Mouse (Mus musculus) midbrain, embryonic 14.5 days (tissue): ENCODE measurements around the gene Erich6. TPM values are rescaled to one million over a fixed set of nuclear protein-coding genes. Genes with fewer than 3 reads are reported as not detected.
A peak's percentile ranks its signal among the peaks of the same experiment; 100 is the strongest.

Experiments used
- ATAC-seq: fragments of 200-750 bp; cut with Nextera tagmentation; 2 replicates; pipeline ENCODE4 v1.8.0; 2017; ENCODE audit warnings: moderate number of reproducible peaks, moderate library complexity; ENCODE audit not compliant: low FRiP score, low TSS enrichment
- DNase-seq: peaks from one replicate; pipeline ENCODE4 v3.0.0-alpha.2; 2015
- H3K27ac ChIP-seq: fragments of 300-500 bp; sonication (generic); replicated peaks from 2 replicates; pipeline ENCODE4 v1.5.1; 2014; ENCODE audit warnings: mild to moderate bottlenecking, low read depth, low read length, moderate library complexity
- H3K27me3 ChIP-seq: fragments of 300-500 bp; sonication (generic); 2 replicates; pipeline ENCODE4 v1.6.1; 2014; ENCODE audit warnings: low read length, control low read depth, mixed read lengths; ENCODE audit not compliant: control insufficient read depth, insufficient read depth
- H3K36me3 ChIP-seq: fragments of 300-500 bp; sonication (generic); 2 replicates; pipeline ENCODE4 v1.6.1; 2014; ENCODE audit warnings: low read length, control low read depth; ENCODE audit not compliant: control insufficient read depth, insufficient read depth
- H3K4me1 ChIP-seq: fragments of 300-500 bp; sonication (generic); 2 replicates; pipeline ENCODE4 v1.6.1; 2014; ENCODE audit warnings: mild to moderate bottlenecking, antibody characterized with exemption, low read length, control low read depth; ENCODE audit not compliant: control insufficient read depth, insufficient read depth
- H3K4me2 ChIP-seq: fragments of 300-500 bp; sonication (generic); 2 replicates; pipeline ENCODE4 v1.6.1; 2014; ENCODE audit warnings: mild to moderate bottlenecking, low read length, moderate library complexity
- H3K4me3 ChIP-seq: fragments of 300-500 bp; sonication (generic); replicated peaks from 2 replicates; pipeline ENCODE4 v1.5.1; 2014; ENCODE audit warnings: low read depth, low read length
- H3K9ac ChIP-seq: fragments of 300-500 bp; sonication (generic); replicated peaks from 2 replicates; pipeline ENCODE4 v1.6.1; 2014; ENCODE audit warnings: mild to moderate bottlenecking, low read length, moderate library complexity
- H3K9me3 ChIP-seq: fragments of 300-500 bp; sonication (generic); 2 replicates; pipeline ENCODE4 v1.6.1; 2016; ENCODE audit warnings: low read length, control low read depth, mixed read lengths; ENCODE audit not compliant: control insufficient read depth
- WGBS: fragments of 180-500 bp; shearing (Covaris S2); extraction: QIAGEN DNeasy Blood & Tissue Kit; methylation state at CpG from one replicate; pipeline ENCODE4 v1.1.7; 2014; 5-methylcytosine and 5-hydroxymethylcytosine counted together
- polyA plus RNA-seq: library from polyadenylated mRNA; unstranded; fragments of >200 nt; fragmentation: Nextera tagmentation; extraction: Ambion mirVana; gene quantifications from 2 replicates; pipeline ENCODE4 v1.2.1, GENCODE M21; 2014

The Erich6 gene
- polyA plus RNA-seq, 1 experiment from 2014 or later: 0.41 TPM

DNA sequence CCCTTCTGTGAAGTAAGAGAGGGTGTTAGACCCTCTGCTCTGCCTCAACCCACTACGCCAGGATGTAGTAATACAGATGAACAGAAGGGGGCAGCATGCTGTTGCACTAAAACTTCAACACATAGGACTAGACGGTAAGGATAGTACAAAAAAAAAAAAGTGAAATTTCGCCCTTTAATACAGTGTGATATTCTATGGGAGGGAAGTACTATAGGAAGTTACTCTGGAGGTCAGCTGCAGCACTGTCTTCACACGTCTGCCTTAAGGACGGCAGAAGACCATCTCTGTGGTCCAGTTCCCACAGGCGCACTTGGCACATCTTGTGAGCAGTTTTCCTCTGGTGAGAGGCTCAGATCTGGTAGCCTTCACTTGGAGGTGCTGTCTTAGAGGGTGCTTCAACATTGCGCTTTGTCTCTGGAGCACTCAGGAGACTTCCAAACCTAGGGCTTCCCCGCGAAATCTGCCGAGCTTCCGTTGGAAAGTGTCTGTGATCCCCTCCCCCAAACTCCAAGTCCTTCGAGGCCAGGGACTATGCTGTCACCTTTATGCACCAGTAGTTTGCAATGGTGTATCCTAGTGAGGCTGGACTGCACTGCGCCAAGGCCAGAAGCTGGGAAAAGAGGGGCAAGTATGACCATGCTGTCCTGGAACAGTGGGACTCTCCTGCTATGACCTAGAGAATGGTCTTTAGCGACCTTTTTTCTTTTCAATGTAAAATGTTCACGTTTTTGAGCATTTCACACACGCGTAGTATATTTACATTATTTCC lies 18.5 kb upstream of the Erich6 start:
- 50% methylated on average over 17 of the region's 17 CpGs for WGBS
- ATAC-seq: peak; percentile 75
- no peaks in the 10 kb centered on the region for H3K9me3 ChIP-seq
- no peaks in the 10 kb centered on the region for H3K27me3 ChIP-seq
- H3K36me3 ChIP-seq: no peaks in the 10 kb centered on the region
- no peaks in the 10 kb centered on the region for H3K4me1 ChIP-seq
- no peak overlapping the region for H3K4me2 ChIP-seq
- no peak overlapping the region for H3K27ac ChIP-seq
- no peak overlapping the region for H3K9ac ChIP-seq
- DNase-seq: peak; percentile 88
- H3K4me3 ChIP-seq: no peak overlapping the region

DNA sequence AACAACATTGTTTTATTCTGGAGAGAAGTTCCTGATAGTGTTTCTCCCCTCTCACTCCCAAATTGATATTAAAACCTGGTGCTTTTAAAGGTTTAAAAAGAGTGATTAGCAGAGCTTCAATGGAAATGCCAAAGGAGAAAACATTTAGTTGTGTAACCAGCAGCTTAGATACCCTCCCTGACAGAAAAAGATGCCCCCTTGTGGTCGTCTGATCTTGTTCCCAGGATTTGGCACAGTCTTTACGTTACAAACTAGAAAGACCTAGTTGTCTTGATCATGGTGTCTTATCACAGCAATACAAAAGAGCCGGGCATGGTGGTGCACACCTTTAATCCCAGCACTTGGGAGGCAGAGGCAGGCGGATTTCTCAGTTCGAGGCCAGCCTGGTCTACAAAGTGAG lies 16.9 kb upstream of the Erich6 start:
- H3K4me3 ChIP-seq: no peak overlapping the region
- H3K4me2 ChIP-seq: no peak overlapping the region
- DNase-seq (peak; percentile 49), ATAC-seq (no peak)
- 71% methylated on average over 5 of the region's 5 CpGs for WGBS
- no peaks in the 10 kb centered on the region for H3K27me3 ChIP-seq
- H3K4me1 ChIP-seq: no peaks in the 10 kb centered on the region
- H3K9ac ChIP-seq: no peak overlapping the region
- no peaks in the 10 kb centered on the region for H3K36me3 ChIP-seq
- H3K9me3 ChIP-seq: no peaks in the 10 kb centered on the region
- no peak overlapping the region for H3K27ac ChIP-seq

DNA sequence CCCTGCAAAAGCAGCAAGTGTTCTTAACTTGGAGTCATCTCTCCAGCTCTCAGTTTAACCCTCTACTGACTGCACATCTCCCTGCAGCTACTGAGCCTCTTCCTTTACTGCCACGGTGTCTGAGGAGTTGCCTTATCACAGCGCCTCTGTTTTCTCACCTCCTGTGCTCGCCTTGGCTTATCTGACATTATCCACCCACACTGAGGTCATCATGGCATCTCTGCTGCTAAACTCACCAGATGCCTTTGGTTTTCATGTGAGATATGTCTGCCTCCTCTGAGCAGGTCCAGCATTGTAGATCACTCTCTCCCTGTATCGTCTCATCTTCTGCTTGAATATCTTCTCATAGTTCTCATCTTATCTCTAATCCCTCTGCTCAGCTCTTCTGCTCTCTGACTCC lies 13.3 kb upstream of the Erich6 start:
- no peak overlapping the region for H3K4me3 ChIP-seq
- no peak overlapping the region for H3K4me2 ChIP-seq
- ATAC-seq (no peak), DNase-seq (no peak)
- H3K27ac ChIP-seq: no peak overlapping the region
- H3K9ac ChIP-seq: no peak overlapping the region
- no peaks in the 10 kb centered on the region for H3K36me3 ChIP-seq
- H3K9me3 ChIP-seq: no peaks in the 10 kb centered on the region
- H3K27me3 ChIP-seq: no peaks in the 10 kb centered on the region
- WGBS: 86% methylated on average over 4 of the region's 4 CpGs
- H3K4me1 ChIP-seq: no peaks in the 10 kb centered on the region

DNA sequence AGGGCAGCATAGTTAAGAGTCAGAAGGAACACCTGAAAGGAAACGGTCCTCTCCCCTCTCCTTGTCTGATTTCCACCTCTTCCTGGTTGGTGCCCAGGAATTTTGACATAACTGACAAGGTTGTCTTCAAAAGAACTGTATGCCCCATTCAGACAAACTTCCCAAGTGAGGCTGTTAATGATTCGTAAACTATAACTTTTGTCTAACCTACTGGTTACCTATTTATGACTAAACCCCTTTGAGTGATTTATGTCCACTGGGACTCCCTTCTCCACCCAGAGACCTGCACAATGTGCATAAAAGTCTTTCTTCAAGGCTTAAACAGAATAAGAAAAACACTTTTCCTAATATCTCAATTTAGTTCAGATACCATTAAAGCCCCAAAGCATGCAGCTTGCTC lies 10.2 kb upstream of the Erich6 start:
- H3K4me2 ChIP-seq: no peak overlapping the region
- H3K4me3 ChIP-seq: no peak overlapping the region
- H3K9me3 ChIP-seq: no peaks in the 10 kb centered on the region
- no peaks in the 10 kb centered on the region for H3K27me3 ChIP-seq
- no peak overlapping the region for H3K27ac ChIP-seq
- H3K36me3 ChIP-seq: no peaks in the 10 kb centered on the region
- DNase-seq (no peak), ATAC-seq (no peak)
- no peaks in the 10 kb centered on the region for H3K4me1 ChIP-seq
- WGBS: 84% methylated on average over 2 of the region's 2 CpGs
- H3K9ac ChIP-seq: no peak overlapping the region

DNA sequence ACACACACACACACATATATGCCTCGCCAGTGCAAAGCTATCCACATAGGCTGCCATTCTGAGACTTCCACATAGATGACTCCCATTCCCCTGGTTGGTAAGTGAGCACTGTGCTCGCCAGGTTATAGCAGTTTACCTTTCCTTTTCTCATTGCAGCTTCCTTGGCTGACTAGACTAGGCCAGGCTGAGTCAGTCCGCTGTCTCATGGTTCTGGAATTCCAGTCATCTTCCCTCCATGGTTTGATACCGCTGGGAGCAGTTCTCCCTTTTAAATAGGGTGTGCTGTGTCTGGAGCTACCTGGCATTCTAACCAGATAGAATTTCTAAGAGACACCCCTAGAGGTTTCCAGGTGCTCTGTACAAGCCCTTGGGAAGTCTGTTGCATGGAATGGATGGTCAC lies 9.2 kb upstream of the Erich6 start:
- 84% methylated on average over 4 of the region's 4 CpGs for WGBS
- Histone ChIP-seq H3K9ac (no peak overlapping the region), H3K9me3 (no peaks in the 10 kb centered on the region), H3K4me1 (no peaks in the 10 kb centered on the region), H3K27me3 (no peaks in the 10 kb centered on the region), H3K4me2 (no peak overlapping the region), H3K4me3 (no peak overlapping the region), H3K36me3 (no peaks in the 10 kb centered on the region), H3K27ac (no peak overlapping the region)
- ATAC-seq (no peak), DNase-seq (no peak)

DNA sequence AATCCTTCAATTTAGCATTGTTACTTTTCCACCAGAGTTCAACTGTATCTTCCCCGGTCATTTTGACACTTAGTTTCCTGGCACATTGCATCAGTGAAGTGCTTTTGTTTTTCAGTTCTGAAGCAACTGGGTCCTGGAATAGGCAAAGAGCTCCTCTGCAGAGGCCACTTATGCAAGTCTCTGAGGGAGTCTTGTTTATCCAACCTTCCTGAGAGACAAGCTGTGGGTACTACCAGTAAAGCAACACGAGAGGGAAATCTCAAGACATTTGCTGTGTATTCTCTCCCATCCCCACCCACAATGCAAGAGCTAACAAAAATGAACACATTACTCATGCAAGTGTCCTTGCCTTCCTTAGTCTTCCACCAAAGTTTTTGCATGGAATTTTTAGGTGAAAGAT lies 5.3 kb downstream of the Erich6 start:
- Histone ChIP-seq H3K4me1 (no peaks in the 10 kb centered on the region), H3K4me2 (no peak overlapping the region), H3K27me3 (no peaks in the 10 kb centered on the region), H3K9ac (no peak overlapping the region), H3K4me3 (no peak overlapping the region), H3K27ac (no peak overlapping the region), H3K9me3 (no peaks in the 10 kb centered on the region), H3K36me3 (no peaks in the 10 kb centered on the region)
- ATAC-seq: no peak
- WGBS: 91% methylated on average over 2 of the region's 2 CpGs
- no peak for DNase-seq

DNA sequence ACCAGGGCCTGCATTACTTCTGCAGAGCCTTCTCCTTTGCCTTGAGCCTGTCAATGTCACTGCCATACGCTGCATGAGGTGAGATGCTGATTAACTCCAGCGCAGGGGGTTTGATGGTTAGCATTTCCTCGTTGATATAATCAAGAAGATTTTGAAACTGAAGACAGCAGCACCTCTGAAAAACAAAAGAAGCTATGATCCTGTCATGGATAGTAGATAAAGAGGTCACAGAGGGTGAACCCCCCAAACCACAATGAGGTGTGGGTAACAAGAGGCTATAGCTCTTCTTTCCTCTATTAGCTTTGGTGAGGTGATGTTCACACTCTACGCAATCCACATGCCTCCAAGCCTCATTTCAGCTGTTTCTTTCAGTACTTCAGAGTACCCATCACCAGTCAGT lies 12.0 kb downstream of the Erich6 start:
- no peaks in the 10 kb centered on the region for H3K9me3 ChIP-seq
- H3K4me3 ChIP-seq: no peak overlapping the region
- H3K9ac ChIP-seq: no peak overlapping the region
- no peaks in the 10 kb centered on the region for H3K27me3 ChIP-seq
- no peak overlapping the region for H3K4me2 ChIP-seq
- 94% methylated on average over 4 of the region's 4 CpGs for WGBS
- H3K27ac ChIP-seq: no peak overlapping the region
- ATAC-seq: no peak
- no peaks in the 10 kb centered on the region for H3K36me3 ChIP-seq
- H3K4me1 ChIP-seq: no peaks in the 10 kb centered on the region
- DNase-seq: no peak

DNA sequence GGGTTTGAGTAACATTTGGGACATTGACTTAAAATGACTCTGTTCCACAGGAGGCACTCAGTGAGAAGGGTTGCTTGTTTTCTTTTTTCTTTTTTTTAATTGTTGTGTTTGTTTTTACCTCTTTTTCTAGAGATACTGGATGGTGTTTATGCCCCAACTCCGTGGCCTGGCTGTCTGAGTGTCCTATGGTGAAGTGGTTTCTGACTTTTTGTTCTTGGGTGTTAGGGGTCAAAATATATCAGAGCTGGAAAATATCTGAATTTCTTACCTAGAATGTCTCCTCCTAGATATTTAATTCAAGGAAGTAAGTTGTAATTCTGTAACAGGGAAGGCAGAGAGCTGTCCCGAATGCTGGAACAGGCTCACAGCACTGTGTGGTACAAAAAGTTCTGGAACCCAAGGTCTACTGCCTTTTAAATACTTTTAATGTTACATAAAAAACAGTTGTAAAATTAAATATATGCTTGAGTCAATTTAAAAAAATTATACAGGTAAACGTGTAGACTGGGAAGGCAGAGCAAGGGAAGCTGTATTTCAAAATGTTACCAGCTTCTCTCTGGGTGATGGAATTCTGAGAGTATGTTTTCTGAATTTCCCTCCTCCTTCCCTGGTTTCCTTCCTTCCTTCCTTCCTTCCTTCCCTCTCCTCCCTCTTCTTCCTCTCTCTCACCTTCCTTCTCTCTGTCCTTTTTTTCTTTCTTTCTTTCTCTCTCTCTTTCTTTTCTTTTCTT lies 14.2 kb downstream of the Erich6 start:
- no peaks in the 10 kb centered on the region for H3K4me1 ChIP-seq
- H3K4me3 ChIP-seq: no peak overlapping the region
- DNase-seq: no peak
- no peak overlapping the region for H3K4me2 ChIP-seq
- H3K36me3 ChIP-seq: no peaks in the 10 kb centered on the region
- H3K27ac ChIP-seq: no peak overlapping the region
- H3K9me3 ChIP-seq: no peaks in the 10 kb centered on the region
- H3K9ac ChIP-seq: no peak overlapping the region
- no peaks in the 10 kb centered on the region for H3K27me3 ChIP-seq
- WGBS: 70% methylated on average over 3 of the region's 3 CpGs
- ATAC-seq: no peak

DNA sequence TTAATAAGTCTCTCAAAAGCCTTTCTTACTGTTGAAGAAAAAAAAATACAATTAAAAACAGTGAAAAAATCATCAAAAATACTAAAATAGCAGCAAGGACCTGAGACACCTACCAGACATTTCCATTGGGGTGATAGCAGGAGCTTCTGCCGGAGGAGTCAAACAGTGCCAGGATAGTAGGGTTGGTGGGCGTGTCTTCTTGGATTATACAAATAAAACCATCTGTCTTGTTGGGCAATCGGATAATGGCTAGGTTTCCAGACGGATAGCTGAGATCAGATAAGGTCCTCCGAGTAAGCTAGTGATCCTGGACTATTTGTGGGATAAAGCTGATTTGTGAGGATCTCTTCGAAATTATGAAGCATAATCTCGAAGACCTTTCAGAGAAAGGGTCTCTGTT lies 15.9 kb downstream of the Erich6 start:
- Histone ChIP-seq H3K4me2 (no peak overlapping the region), H3K27ac (no peak overlapping the region), H3K9me3 (no peaks in the 10 kb centered on the region), H3K4me3 (no peak overlapping the region), H3K36me3 (no peaks in the 10 kb centered on the region), H3K4me1 (no peaks in the 10 kb centered on the region), H3K9ac (no peak overlapping the region), H3K27me3 (no peaks in the 10 kb centered on the region)
- ATAC-seq: no peak
- WGBS: 75% methylated on average over 7 of the region's 7 CpGs
- no peak for DNase-seq
